Comparison of ENCODE assay signal across 17 mouse cellular contexts in genomic region chr14:96461756-96462155, GRCm38 (mm10). TPM values are rescaled to one million over a fixed set of nuclear protein-coding genes. Genes with fewer than 3 reads are reported as not detected.
"Had no signal": no experiment of that assay in that cellular context is flagged by ENCODE, and none has a peak within 500 bp of the region (broad histone marks: within the 10 kb centered on the region; RNA-seq: fewer than 3 reads in every experiment).

No protein-coding gene starts in this region.

- H3K27me3 ChIP-seq: kidney, embryonic 15.5 days; limb, embryonic 12.5 days; liver, embryonic 13.5 days; lung, embryonic 15.5 days; midbrain, embryonic 12.5 days; neural tube, embryonic 15.5 days had no signal

- DNase-seq: kidney, adult 2 months; kidney, postnatal 14 days; liver; liver, embryonic 13.5 days; liver, postnatal 0 days; lung, postnatal 14 days; right cerebral cortex, adult 18-20 months; thymus, postnatal 4 days had no signal

- H3K9ac ChIP-seq: kidney, embryonic 15.5 days; limb, embryonic 12.5 days; liver, embryonic 13.5 days; liver, postnatal 0 days; lung, embryonic 15.5 days; midbrain, embryonic 12.5 days; neural tube, embryonic 15.5 days had no signal

- H3K4me1 ChIP-seq: kidney, embryonic 15.5 days; limb, embryonic 12.5 days; liver, embryonic 13.5 days; lung, embryonic 15.5 days; midbrain, embryonic 12.5 days; neural tube, embryonic 15.5 days had no signal

- H3K4me3 ChIP-seq: kidney, embryonic 15.5 days; limb, embryonic 12.5 days; liver, embryonic 13.5 days; lung, embryonic 15.5 days; midbrain, embryonic 12.5 days; myocyte; neural tube, embryonic 15.5 days had no signal

- ATAC-seq: liver, postnatal 0 days had no signal

- H3K4me2 ChIP-seq: kidney, embryonic 15.5 days; limb, embryonic 12.5 days; liver, embryonic 13.5 days; lung, embryonic 15.5 days; midbrain, embryonic 12.5 days; neural tube, embryonic 15.5 days had no signal

- H3K27ac ChIP-seq: kidney, embryonic 15.5 days; limb, embryonic 12.5 days; liver, embryonic 13.5 days; lung, embryonic 15.5 days; midbrain, embryonic 12.5 days; neural tube, embryonic 15.5 days; stomach, postnatal 0 days had no signal

- H3K9me3 ChIP-seq: kidney, embryonic 15.5 days; limb, embryonic 12.5 days; liver, embryonic 13.5 days; lung, embryonic 15.5 days; midbrain, embryonic 12.5 days; neural tube, embryonic 15.5 days had no signal

- H3K36me3 ChIP-seq: kidney, embryonic 15.5 days; limb, embryonic 12.5 days; liver, embryonic 13.5 days; lung, embryonic 15.5 days; midbrain, embryonic 12.5 days; neural tube, embryonic 15.5 days had no signal

RNA-seq across cellular contexts. Expression of gene Klhl1, which starts 57.1 kb away (rescaled TPM):
- total RNA-seq: megakaryocyte-erythroid progenitor cell, adult 5-6 weeks had no signal
- polyA plus RNA-seq: kidney, adult 2 months; kidney, embryonic 15.5 days; large intestine, adult 2 months; liver, embryonic 13.5 days; liver, postnatal 0 days; lung, embryonic 15.5 days had no signal
